Mouse (Mus musculus): ENCODE data around the gene Cygb. TPM values are rescaled to one million over a fixed set of nuclear protein-coding genes. Genes with fewer than 3 reads are reported as not detected.
"Not testable (repeated sequence)": the region's sequence is repeated elsewhere in the genome, so short reads cannot be mapped to it uniquely, and the experiment has no call there.

Gene Cygb
- polyA plus RNA-seq, 1 experiment from 2014 or later, result 5.8 TPM

- no peaks in the 10 kb centered on the region for H3K27me3 ChIP-seq (ENCODE audit: control insufficient read depth, insufficient read depth, low read length)
- 74% methylated on average over 24 of the region's 24 CpGs for WGBS
- no peak overlapping the region for H3K27ac ChIP-seq (replicated peaks in 1 of 2; ENCODE audit: control insufficient read depth in 1 of 2, insufficient read depth in 1 of 2, low read depth in 2 of 2, low read length in 2 of 2)
- peaks cover 45% of the 10 kb centered on the region for H3K36me3 ChIP-seq (ENCODE audit: control insufficient read depth, insufficient read depth, low read length)
- H3K4me1 ChIP-seq (ENCODE audit: control insufficient read depth in 2 of 2, insufficient read depth in 2 of 2, low read length in 2 of 2), result no peaks in the 10 kb centered on the region
- H3K9me3 ChIP-seq (ENCODE audit: control insufficient read depth, low read length), result no peaks in the 10 kb centered on the region
- H3K4me3 ChIP-seq (ENCODE audit: control insufficient read depth in 1 of 2, insufficient read depth in 1 of 2, low read depth in 1 of 2, low read length in 2 of 2), result no peak overlapping the region
- H3K9ac ChIP-seq (ENCODE audit: low read length), result no peak overlapping the region
- no peak overlapping the region for H3K4me2 ChIP-seq (ENCODE audit: low read length)
- no peak for ATAC-seq (ENCODE audit: insufficient number of reproducible peaks, insufficient read depth, low FRiP score, low read depth)
Observed at GRCm38 (mm10) chr11:116680321-116681091, 26.4 kb upstream of the Cygb start.

DNA sequence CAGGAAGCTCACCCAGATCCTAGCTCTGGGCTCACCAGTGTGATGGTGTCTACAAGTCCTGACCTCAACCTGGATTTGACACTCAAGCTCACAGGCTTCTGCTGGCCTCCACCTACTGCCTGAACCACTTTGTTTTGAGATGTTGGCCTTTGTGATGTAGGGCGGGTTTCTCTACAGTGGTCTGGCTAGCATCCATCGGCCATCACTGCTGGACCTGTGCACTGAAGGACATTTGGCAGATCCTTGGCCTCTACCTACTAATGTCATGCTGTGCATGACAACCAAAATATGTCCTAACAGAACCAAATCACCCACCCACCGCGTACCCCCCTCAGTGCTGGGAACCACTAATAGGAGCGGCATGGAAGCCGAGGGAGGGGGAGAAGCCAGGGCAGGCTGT is 25.0 kb upstream of the Cygb start:
- Histone ChIP-seq H3K27me3 (ENCODE audit: control insufficient read depth, insufficient read depth, low read length) (no peaks in the 10 kb centered on the region), H3K4me2 (ENCODE audit: low read length) (no peak overlapping the region), H3K4me1 (ENCODE audit: control insufficient read depth in 2 of 2, insufficient read depth in 2 of 2, low read length in 2 of 2) (peaks cover 2 to 11% of the 10 kb centered on the region in 2 experiments; a peak in 2 of 4 replicates), H3K36me3 (ENCODE audit: control insufficient read depth, insufficient read depth, low read length) (peaks cover 56% of the 10 kb centered on the region), H3K27ac (replicated peaks in 1 of 2; ENCODE audit: control insufficient read depth in 1 of 2, insufficient read depth in 1 of 2, low read depth in 2 of 2, low read length in 2 of 2) (no peak overlapping the region), H3K9ac (ENCODE audit: low read length) (no peak overlapping the region), H3K9me3 (ENCODE audit: control insufficient read depth, low read length) (no peaks in the 10 kb centered on the region), H3K4me3 (ENCODE audit: control insufficient read depth in 1 of 2, insufficient read depth in 1 of 2, low read depth in 1 of 2, low read length in 2 of 2) (no peak overlapping the region)
- no peak for ATAC-seq (ENCODE audit: insufficient number of reproducible peaks, insufficient read depth, low FRiP score, low read depth)
- WGBS, result 89% methylated on average over 6 of the region's 6 CpGs

- peaks cover 2 to 18% of the 10 kb centered on the region in 2 experiments; a peak in 2 of 4 replicates for H3K4me1 ChIP-seq (ENCODE audit: control insufficient read depth in 2 of 2, insufficient read depth in 2 of 2, low read length in 2 of 2)
- H3K36me3 ChIP-seq (ENCODE audit: control insufficient read depth, insufficient read depth, low read length), result peaks cover 67% of the 10 kb centered on the region
- no peak overlapping the region for H3K4me3 ChIP-seq (ENCODE audit: control insufficient read depth in 1 of 2, insufficient read depth in 1 of 2, low read depth in 1 of 2, low read length in 2 of 2)
- H3K9me3 ChIP-seq (ENCODE audit: control insufficient read depth, low read length), result no peaks in the 10 kb centered on the region
- H3K4me2 ChIP-seq (ENCODE audit: low read length), result no peak overlapping the region
- H3K27ac ChIP-seq (replicated peaks in 1 of 2; ENCODE audit: control insufficient read depth in 1 of 2, insufficient read depth in 1 of 2, low read depth in 2 of 2, low read length in 2 of 2), result no peak overlapping the region
- H3K9ac ChIP-seq (ENCODE audit: low read length), result no peak overlapping the region
- no peak for ATAC-seq (ENCODE audit: insufficient number of reproducible peaks, insufficient read depth, low FRiP score, low read depth)
- WGBS, result 88% methylated on average over 8 of the region's 8 CpGs
- no peaks in the 10 kb centered on the region for H3K27me3 ChIP-seq (ENCODE audit: control insufficient read depth, insufficient read depth, low read length)
Observed at GRCm38 (mm10) chr11:116677711-116678441, 23.8 kb upstream of the Cygb start.

GRCm38 (mm10) chr11:116676175-116676976 is 22.3 kb upstream of the Cygb start:
- Histone ChIP-seq H3K36me3 (ENCODE audit: control insufficient read depth, insufficient read depth, low read length) (peaks cover 70% of the 10 kb centered on the region), H3K4me2 (ENCODE audit: low read length) (no peak overlapping the region), H3K4me1 (ENCODE audit: control insufficient read depth in 2 of 2, insufficient read depth in 2 of 2, low read length in 2 of 2) (peaks cover 5 to 24% of the 10 kb centered on the region in 2 experiments; a peak in 3 of 4 replicates), H3K4me3 (ENCODE audit: control insufficient read depth in 1 of 2, insufficient read depth in 1 of 2, low read depth in 1 of 2, low read length in 2 of 2) (no peak overlapping the region), H3K27ac (replicated peaks in 1 of 2; ENCODE audit: control insufficient read depth in 1 of 2, insufficient read depth in 1 of 2, low read depth in 2 of 2, low read length in 2 of 2) (no peak overlapping the region), H3K9me3 (ENCODE audit: control insufficient read depth, low read length) (no peaks in the 10 kb centered on the region), H3K9ac (ENCODE audit: low read length) (no peak overlapping the region), H3K27me3 (ENCODE audit: control insufficient read depth, insufficient read depth, low read length) (no peaks in the 10 kb centered on the region)
- WGBS, result 80% methylated on average over 14 of the region's 14 CpGs
- no peak for ATAC-seq (ENCODE audit: insufficient number of reproducible peaks, insufficient read depth, low FRiP score, low read depth)

GRCm38 (mm10) chr11:116675429-116675828 is 21.3 kb upstream of the Cygb start:
- not testable (repeated sequence) for H3K9ac ChIP-seq (ENCODE audit: low read length); ATAC-seq (ENCODE audit: insufficient number of reproducible peaks, insufficient read depth, low FRiP score, low read depth); H3K9me3 ChIP-seq (ENCODE audit: control insufficient read depth, low read length); H3K27me3 ChIP-seq (ENCODE audit: control insufficient read depth, insufficient read depth, low read length); H3K4me2 ChIP-seq (ENCODE audit: low read length); H3K4me3 ChIP-seq (ENCODE audit: control insufficient read depth in 1 of 2, insufficient read depth in 1 of 2, low read depth in 1 of 2, low read length in 2 of 2)
- Histone ChIP-seq H3K27ac (replicated peaks in 1 of 2; ENCODE audit: control insufficient read depth in 1 of 2, insufficient read depth in 1 of 2, low read depth in 2 of 2, low read length in 2 of 2) (peak overlapping the region; percentile 55 to 56), H3K36me3 (ENCODE audit: control insufficient read depth, insufficient read depth, low read length) (peaks cover 70% of the 10 kb centered on the region), H3K4me1 (ENCODE audit: control insufficient read depth in 2 of 2, insufficient read depth in 2 of 2, low read length in 2 of 2) (peaks cover 5 to 24% of the 10 kb centered on the region in 2 experiments; a peak in 3 of 4 replicates)
- WGBS, result 47% methylated on average over 6 of the region's 6 CpGs

GRCm38 (mm10) chr11:116674616-116675379 is 20.7 kb upstream of the Cygb start:
- H3K4me2 ChIP-seq (ENCODE audit: low read length), result no peak overlapping the region
- no peak for ATAC-seq (ENCODE audit: insufficient number of reproducible peaks, insufficient read depth, low FRiP score, low read depth)
- peaks cover 5 to 24% of the 10 kb centered on the region in 2 experiments; a peak in 3 of 4 replicates for H3K4me1 ChIP-seq (ENCODE audit: control insufficient read depth in 2 of 2, insufficient read depth in 2 of 2, low read length in 2 of 2)
- H3K9ac ChIP-seq (ENCODE audit: low read length), result peak overlapping the region; percentile 31; the same call in 1 of the 2 replicates
- H3K27ac ChIP-seq (replicated peaks in 1 of 2; ENCODE audit: control insufficient read depth in 1 of 2, insufficient read depth in 1 of 2, low read depth in 2 of 2, low read length in 2 of 2), result peak overlapping the region; percentile 55 to 56
- H3K4me3 ChIP-seq (ENCODE audit: control insufficient read depth in 1 of 2, insufficient read depth in 1 of 2, low read depth in 1 of 2, low read length in 2 of 2), result no peak overlapping the region
- peaks cover 70% of the 10 kb centered on the region for H3K36me3 ChIP-seq (ENCODE audit: control insufficient read depth, insufficient read depth, low read length)
- 62% methylated on average over 7 of the region's 7 CpGs for WGBS
- H3K9me3 ChIP-seq (ENCODE audit: control insufficient read depth, low read length), result no peaks in the 10 kb centered on the region
- H3K27me3 ChIP-seq (ENCODE audit: control insufficient read depth, insufficient read depth, low read length), result no peaks in the 10 kb centered on the region; the same call in 1 of the 2 replicates

Data from heart, embryonic 14.5 days (tissue).